Mouse (Mus musculus) testis, adult 2 months (tissue): ENCODE results near the gene Tef.

ENCODE experiments used
- CTCF ChIP-seq: fragments of 200-500 bp; IDR thresholded peaks from 2 replicates; pipeline ENCODE4 v1.5.1; 2012; ENCODE audit warnings: low read depth, mild to moderate bottlenecking, inconsistent platforms, low read length, moderate library complexity; ENCODE audit not compliant: control insufficient read depth, insufficient read depth, insufficient replicate concordance
- POLR2A ChIP-seq: fragments of 200-500 bp; IDR thresholded peaks from 2 replicates; pipeline ENCODE4 v1.6.1; 2012; ENCODE audit warnings: low read depth, mild to moderate bottlenecking, inconsistent platforms, low read length, moderate library complexity; ENCODE audit not compliant: control insufficient read depth

DNA sequence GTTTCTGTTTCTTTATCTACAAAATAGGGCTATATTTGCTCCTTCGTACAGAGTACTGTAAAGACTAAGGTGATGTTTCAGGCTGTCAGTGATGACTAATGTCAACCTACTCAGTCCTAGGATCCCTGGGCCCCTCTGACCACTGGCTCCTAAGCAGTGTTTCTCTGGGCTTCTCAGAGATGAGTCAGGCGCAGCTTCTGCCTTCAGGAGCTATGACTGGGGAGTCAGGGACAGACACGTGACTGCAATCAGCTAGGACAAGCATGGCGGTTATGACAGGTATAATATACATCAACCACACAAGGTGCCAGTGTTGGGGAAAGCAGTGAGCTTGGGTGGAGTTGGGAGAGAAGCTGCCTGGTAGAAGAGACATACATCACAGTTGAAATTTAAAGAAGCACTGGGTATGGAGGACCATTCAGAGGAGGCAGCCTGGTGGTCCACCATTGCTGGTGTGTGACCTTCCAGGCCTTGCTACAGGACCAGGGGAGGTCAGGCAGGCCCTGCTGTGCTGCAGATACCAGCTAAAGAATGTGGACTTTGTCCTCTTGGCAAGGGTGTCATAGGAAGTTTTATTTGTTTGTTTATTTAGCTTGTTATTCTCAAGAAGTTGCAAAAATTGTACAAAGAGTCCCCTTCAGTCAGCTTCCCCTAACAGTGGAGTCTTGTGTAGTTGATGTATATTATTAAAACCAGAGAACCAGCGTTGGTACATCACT is 41.7 kb upstream of the Tef start:
- TF ChIP-seq CTCF (no peak), POLR2A (no peak)
